Mouse (Mus musculus) testis, postnatal 10 days (tissue): ENCODE results near the gene Gm49318.
A peak's percentile ranks its signal among the peaks of the same experiment; 100 is the strongest.
"Not testable (repeated sequence)": the region's sequence is repeated elsewhere in the genome, so short reads cannot be mapped to it uniquely, and the experiment has no call there.

ENCODE experiments used
- DNase-seq: peaks from one replicate; pipeline ENCODE4 v3.0.0; 2021; ENCODE audit warnings: low spot score

Gm49318 gene

GRCm38 (mm10) chr9:22070791-22071573 is at the start of gene Gm49318, which contains the start of gene Zfp653:
TSS of gene Gm49318 (minus strand) at chr9:22071259.
TSS of gene Zfp653 (minus strand) at chr9:22071376.
- peak; percentile 98 for DNase-seq

- DNase-seq, result no peak
These were observed 48.5 kb upstream of the Gm49318 start for GRCm38 (mm10) chr9:22119543-22119942.

GRCm38 (mm10) chr9:22117754-22118456 is 46.8 kb upstream of the Gm49318 start:
- DNase-seq, result peak; percentile 68

- DNase-seq, result peak; percentile 92
These were observed 45.8 kb upstream of the Gm49318 start, which contains the start of gene Elof1 for GRCm38 (mm10) chr9:22116740-22117426. TSS of gene Elof1 (minus strand) at chr9:22117172.

GRCm38 (mm10) chr9:22116086-22116485 is 45.0 kb upstream of the Gm49318 start:
- DNase-seq, result no peak

GRCm38 (mm10) chr9:22115635-22116034 is 44.6 kb upstream of the Gm49318 start:
- DNase-seq, result no peak

GRCm38 (mm10) chr9:22108194-22108593 is 37.1 kb upstream of the Gm49318 start:
- no peak for DNase-seq

- DNase-seq, result peak; percentile 54
These were observed 28.9 kb upstream of the Gm49318 start for GRCm38 (mm10) chr9:22099922-22100321.

- peak; percentile 57 for DNase-seq
These were observed 28.1 kb upstream of the Gm49318 start, which contains the start of gene Cnn1 for GRCm38 (mm10) chr9:22098993-22099696. TSS of gene Cnn1 (plus strand) at chr9:22099216.

- peak; percentile 89 for DNase-seq
These were observed 24.8 kb upstream of the Gm49318 start for GRCm38 (mm10) chr9:22095854-22096307.

GRCm38 (mm10) chr9:22092746-22093145 is 21.7 kb upstream of the Gm49318 start:
- DNase-seq, result no peak

- no peak for DNase-seq
These were observed 18.9 kb upstream of the Gm49318 start for GRCm38 (mm10) chr9:22089986-22090385.

GRCm38 (mm10) chr9:22089281-22089680 is 18.2 kb upstream of the Gm49318 start:
- no peak for DNase-seq

GRCm38 (mm10) chr9:22087034-22087618 is 16.1 kb upstream of the Gm49318 start:
- DNase-seq, result no peak

- no peak for DNase-seq
These were observed 15.0 kb upstream of the Gm49318 start for GRCm38 (mm10) chr9:22086012-22086411.

GRCm38 (mm10) chr9:22085022-22085834 is 14.2 kb upstream of the Gm49318 start, which contains the start of gene Ecsit:
TSS of gene Ecsit (minus strand) at chr9:22085438.
- peak; percentile 90 for DNase-seq

GRCm38 (mm10) chr9:22084667-22085021 is 13.6 kb upstream of the Gm49318 start:
- no peak for DNase-seq

GRCm38 (mm10) chr9:22076223-22076622 is 5.2 kb upstream of the Gm49318 start:
- DNase-seq, result no peak

GRCm38 (mm10) chr9:22075778-22076177 is 4.7 kb upstream of the Gm49318 start:
- DNase-seq, result not testable (repeated sequence)

GRCm38 (mm10) chr9:22072276-22072675 is 1.2 kb upstream of the Gm49318 start:
- peak; percentile 57 for DNase-seq
